Mouse (Mus musculus) retina, postnatal 7 days (tissue): ENCODE measurements around the gene Astn2.

Source experiments
- DNase-seq: peaks from one replicate; pipeline ENCODE4 v3.0.0-alpha.2; 2012; ENCODE audit warnings: low read depth, low spot score

The Astn2 gene

GRCm38 (mm10) chr4:65678929-65679328, 725.5 kb downstream of the Astn2 start:
- no peak for DNase-seq

DNA sequence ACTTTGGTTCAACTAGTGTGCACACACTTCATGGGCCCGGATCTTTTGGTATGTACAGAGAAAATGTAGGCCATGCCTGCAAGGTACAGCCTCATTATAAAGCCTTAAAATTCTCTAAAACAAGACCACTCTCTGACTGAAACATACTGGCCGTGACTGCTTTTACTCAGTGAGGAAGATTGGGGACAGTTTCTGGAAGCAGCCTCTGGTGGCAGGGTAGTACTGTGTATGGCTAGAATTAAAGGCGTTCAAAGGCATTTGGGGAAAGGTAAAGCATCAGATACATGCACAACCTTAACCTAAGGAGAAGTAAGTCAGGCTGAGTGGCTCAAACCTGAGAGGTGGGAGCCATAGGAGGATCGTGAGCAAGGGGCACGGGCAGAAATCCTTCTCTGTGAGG, 725.9 kb downstream of the Astn2 start:
- no peak for DNase-seq

DNA sequence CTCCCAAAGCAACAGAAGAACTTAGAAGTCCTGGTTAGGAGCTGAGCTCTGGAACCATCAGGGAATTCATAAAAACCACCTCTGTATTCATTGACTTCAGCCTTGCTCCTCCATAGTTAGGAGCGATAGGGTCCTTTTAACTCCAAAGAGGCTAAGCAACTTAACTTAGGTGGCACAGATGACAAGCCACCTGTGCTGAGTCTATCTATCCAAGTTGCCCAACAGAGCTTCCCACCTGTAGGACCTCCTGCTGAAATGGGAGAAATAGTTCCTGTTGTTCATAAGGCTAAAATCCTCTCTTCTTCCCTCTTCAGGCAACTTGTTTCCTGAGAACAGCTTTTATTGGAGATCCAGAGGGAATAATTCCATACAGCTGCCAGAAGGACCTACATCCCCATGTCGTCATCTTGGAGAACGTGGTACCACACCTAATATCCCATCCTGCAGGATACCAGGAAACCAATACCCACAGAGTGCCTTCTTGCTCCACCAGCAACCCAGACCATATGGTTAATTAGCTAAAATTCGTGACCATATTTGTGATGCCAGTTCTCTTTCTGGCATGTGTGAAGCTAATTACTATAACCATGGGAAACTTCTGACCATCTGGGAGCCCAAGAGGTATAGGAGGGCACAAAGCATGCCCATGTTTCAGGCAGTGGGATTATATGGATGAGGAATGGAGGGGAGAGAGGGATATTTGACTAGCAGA, 730.0 kb downstream of the Astn2 start:
- no peak for DNase-seq

- DNase-seq = no peak
Measured at GRCm38 (mm10) chr4:65673418-65673933, 730.9 kb downstream of the Astn2 start.

DNA sequence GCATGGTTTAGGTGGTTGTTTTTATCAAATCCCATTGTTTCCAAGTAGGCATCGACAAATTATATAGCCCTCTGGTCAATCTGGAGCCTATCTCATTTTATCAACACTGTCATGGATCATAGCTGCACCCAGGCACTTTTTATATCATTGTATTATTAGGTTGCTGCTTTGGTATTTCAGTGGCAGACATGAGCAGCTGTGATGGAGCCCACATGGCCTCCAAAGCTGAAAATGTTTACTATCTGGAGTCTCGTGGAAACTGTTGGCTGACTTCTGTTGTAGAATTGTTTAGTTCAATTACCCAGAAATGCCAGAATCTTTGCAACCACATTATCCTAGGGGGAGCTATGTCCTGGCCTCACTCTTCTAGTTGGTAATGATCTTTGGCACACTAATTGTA, 732.1 kb downstream of the Astn2 start:
- DNase-seq = no peak

- DNase-seq = no peak
Measured at GRCm38 (mm10) chr4:65671585-65672184, 732.7 kb downstream of the Astn2 start.

- DNase-seq = no peak
Measured at GRCm38 (mm10) chr4:65667030-65667610, 737.3 kb downstream of the Astn2 start.

DNA sequence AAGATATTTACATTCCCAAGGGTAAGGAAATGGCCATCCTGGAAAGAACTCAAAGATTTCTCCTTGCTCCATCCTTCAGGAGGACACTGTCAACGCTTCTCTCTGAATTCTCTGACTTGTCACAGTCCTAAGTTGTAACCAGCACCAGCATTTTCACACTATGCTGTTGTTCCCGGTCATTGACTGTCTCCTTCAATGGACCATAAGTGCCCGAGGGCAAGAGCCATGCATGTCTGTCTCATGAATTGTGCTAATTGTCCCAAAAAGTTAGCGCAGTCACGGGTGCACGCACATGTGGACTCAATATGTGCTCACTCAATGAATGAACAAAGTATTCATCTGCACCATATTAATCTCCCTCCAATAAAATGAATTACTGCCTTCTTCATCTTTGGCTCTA, 741.2 kb downstream of the Astn2 start:
- DNase-seq = no peak

GRCm38 (mm10) chr4:65654723-65655122, 749.7 kb downstream of the Astn2 start:
- DNase-seq = peak; percentile 46

- no peak for DNase-seq
Measured at GRCm38 (mm10) chr4:65642611-65643010, 761.8 kb downstream of the Astn2 start.

DNA sequence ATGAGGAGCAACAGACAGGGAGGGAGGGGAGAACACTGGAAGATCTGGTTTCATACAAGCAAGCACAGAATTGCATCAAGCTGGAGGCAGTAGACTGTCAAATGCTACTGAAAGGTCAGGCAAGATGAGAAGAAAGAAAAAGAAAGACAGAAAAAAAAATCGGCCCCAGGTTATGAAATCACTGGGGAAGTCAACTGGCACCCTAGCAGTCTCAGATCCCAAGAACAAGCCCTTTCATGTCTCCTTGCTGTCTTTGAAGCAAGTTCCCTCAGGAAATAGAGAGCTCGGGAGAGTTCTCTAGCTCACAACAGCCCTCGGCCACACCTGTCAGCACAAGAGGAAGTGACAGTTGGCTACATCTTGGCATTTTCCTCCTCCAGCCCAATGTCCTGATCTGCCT, 766.2 kb downstream of the Astn2 start:
- no peak for DNase-seq

- no peak for DNase-seq
Measured at GRCm38 (mm10) chr4:65620125-65620524, 784.3 kb downstream of the Astn2 start.

- DNase-seq = no peak
Measured at GRCm38 (mm10) chr4:65613135-65613534, 791.3 kb downstream of the Astn2 start.

GRCm38 (mm10) chr4:65610896-65611295, 793.5 kb downstream of the Astn2 start:
- DNase-seq = no peak

DNA sequence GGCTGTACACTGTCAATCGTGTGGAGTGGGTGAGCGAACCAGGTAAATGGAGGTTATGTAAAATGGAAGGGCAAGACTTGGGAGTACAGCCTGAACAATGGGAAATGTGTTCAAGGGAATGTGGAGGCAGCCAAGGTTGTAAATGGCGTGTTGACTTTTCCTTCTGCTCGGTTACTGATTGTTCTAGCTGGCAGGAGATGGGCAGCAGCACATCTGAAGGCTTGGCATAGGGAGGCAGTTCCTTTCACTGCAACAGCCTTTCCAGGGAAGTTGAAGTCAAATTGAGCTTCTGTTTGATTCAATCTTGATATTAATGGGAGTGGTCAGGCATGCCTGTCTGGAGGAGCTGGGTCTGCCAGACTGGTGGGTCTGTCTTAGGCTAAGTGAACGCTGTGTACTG, 794.1 kb downstream of the Astn2 start:
- DNase-seq = no peak

- no peak for DNase-seq
Measured at GRCm38 (mm10) chr4:65608112-65608511, 796.3 kb downstream of the Astn2 start.

- no peak for DNase-seq
Measured at GRCm38 (mm10) chr4:65607184-65607631, 797.2 kb downstream of the Astn2 start.

DNA sequence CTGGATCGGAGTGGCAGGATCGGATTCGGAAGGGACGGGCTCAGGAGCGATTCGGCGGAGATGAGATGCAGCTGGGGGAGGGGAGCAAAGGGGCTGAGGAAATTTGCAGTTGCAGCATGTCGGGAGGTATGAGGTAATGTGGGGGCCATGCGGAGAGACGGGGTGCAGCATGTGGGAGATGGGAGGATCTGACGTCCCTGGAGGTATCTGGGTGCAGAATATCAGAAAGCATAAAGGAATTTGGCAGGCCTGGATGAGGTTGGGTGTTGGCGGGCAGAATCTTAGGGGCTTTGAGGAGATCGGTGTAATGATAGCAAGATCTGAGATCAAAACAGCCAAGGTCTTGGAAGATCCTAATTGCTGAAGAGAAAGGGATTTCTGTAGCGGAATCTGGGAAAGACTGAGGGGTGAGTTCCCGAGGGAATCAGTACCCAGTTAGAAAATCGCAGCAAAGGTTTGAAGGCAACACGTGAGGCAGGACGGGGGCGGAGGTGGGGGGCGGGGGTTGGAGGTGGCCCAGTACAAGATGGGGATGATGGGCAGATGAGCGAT, 799.2 kb downstream of the Astn2 start:
- peak; percentile 16 for DNase-seq

DNA sequence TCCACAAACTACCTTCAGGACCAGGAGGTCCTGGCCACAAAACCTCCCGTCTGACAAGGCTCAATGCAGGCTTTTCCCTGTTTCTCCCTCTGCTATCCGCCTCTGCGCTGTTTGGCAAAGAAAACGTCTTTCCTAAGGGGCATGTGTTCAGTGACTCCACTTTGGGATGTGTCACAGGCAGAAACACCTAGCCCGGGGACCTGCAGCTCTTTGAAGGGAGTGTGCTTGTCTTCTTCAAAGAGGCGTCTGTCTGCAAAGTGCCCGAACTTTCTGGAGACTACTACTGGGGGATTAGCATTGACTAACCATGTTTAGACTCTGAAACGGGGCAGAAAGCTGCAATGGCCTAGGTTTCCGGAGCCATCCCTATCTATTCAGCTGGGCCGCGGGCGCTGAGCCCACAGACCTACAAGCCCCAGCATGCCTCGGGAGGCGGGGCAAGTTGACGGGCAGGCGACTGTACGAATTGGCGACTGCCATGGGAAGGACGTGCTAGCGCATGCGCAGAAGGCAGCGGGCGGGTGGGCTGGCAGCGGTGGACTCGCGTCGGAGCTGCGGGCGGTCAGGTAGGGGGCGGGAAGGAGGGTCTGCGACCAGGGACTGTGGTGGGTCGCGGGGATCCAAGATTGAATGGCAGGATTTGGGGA, 799.8 kb downstream of the Astn2 start, which contains the start of gene Trim32:
Gene Trim32 (plus strand): TSS at position 483 of the 647 bp plus-strand sequence.
- DNase-seq = peak; percentile 96

DNA sequence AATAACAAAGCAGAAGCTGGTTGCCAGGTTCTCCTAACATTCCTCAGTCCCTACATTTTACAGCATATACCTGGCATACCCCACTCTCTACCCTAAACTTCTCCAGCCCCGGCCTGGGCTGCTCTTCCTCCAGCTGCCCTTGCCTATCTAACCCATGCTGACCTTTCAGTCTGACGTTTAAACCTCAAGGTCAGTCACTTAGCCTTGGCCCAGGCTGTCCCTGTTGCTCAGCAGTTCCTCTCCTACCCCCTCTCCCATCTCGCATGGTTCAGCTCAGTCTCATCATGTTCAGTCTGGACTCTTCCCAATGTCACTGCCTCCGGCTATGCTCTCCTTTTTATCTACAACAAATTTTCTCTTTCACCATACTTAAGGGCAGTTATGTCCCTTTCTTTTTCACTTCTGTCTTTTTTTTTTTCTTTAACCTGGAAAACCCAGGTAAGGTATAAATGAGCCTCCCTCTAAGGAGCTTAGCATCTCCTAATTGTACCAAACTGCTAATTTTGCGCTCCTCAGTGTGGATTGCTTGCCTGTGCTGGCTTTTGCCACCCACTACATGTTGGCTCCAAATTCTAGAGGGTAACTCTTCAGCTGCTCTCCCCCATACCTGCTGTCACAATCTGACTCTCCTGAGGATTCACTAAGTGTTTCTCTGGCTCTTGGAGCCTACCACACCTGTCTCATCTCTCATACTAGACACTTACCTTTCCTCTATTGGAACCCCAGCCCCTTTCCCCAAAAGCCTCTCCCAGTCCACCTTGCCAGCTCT, 809.6 kb downstream of the Astn2 start:
- no peak for DNase-seq

GRCm38 (mm10) chr4:65589780-65590179, 814.6 kb downstream of the Astn2 start:
- peak; percentile 49 for DNase-seq
